Comparison of ENCODE assay signal across 9 mouse cellular contexts in genomic region chr19:22552179-22552578, GRCm38 (mm10).
DNase-seq lines count a peak whose midpoint lies in the region; ATAC-seq lines count a peak whose summit lies in the region.
"Had no signal": no experiment of that assay in that cellular context is flagged by ENCODE, and none has a peak within 500 bp of the region (broad histone marks: within the 10 kb centered on the region; RNA-seq: fewer than 3 reads in every experiment).

No protein-coding gene starts in this region.

- H3K9me3 ChIP-seq in heart, embryonic 11.5 days (replicated peaks; ENCODE audit: control insufficient read depth, low read length): no peaks in the 10 kb centered on the region
- H3K9me3 ChIP-seq: limb, embryonic 12.5 days had no signal

- H3K27me3 ChIP-seq in heart, embryonic 11.5 days (ENCODE audit: control insufficient read depth, insufficient read depth, low read length): no peaks in the 10 kb centered on the region

- DNase-seq in heart, adult 8-10 months (ENCODE audit: low spot score): peak; percentile 57
- DNase-seq in adrenal gland, postnatal 36 days: peak; percentile 51 to 74
- peak; percentile 44 for DNase-seq in embryo, embryonic 11.5 days (ENCODE audit: low read depth, low spot score)
- peak; percentile 61 to 75 for DNase-seq in heart, postnatal 14 days
- DNase-seq in layer of hippocampus, postnatal 25 days (ENCODE audit: extremely low spot score in 1 of 2, low spot score in 1 of 2): peak; percentile 35 to 74
- peak; percentile 23 to 58 for DNase-seq in right cerebral cortex, postnatal 36 days (ENCODE audit: low spot score in 2 of 2)

- ATAC-seq in heart, embryonic 11.5 days (replicated peaks; ENCODE audit: insufficient number of reproducible peaks, low FRiP score, low TSS enrichment): no peak
- ATAC-seq in megakaryocyte, adult 5-6 weeks (ENCODE audit: poor library complexity, severe bottlenecking): peak; percentile 68; the same call in 1 of the 2 replicates

- H3K4me3 ChIP-seq in heart, embryonic 11.5 days (ENCODE audit: low read depth, low read length): no peak overlapping the region
- H3K4me3 ChIP-seq: limb, embryonic 12.5 days had no signal

- WGBS in heart, embryonic 11.5 days (ENCODE audit: insufficient replicate concordance): 25% methylated on average over 5 of the region's 5 CpGs

- intact Hi-C loops in heart, postnatal 14 days (cut with DNase I): loop anchor here (1.0 to 5.0 kb wide), 3 partner anchors 79 to 333 kb away; no protein-coding TSS in a partner anchor

- no peak overlapping the region for H3K4me2 ChIP-seq in heart, embryonic 11.5 days
- H3K4me2 ChIP-seq: limb, embryonic 12.5 days had no signal

- H3K36me3 ChIP-seq in heart, embryonic 11.5 days (ENCODE audit: control insufficient read depth, insufficient read depth, low read length): no peaks in the 10 kb centered on the region
- H3K36me3 ChIP-seq: limb, embryonic 12.5 days had no signal

- no peak overlapping the region for H3K27ac ChIP-seq in heart, embryonic 11.5 days (ENCODE audit: low read depth, low read length)
- H3K27ac ChIP-seq: limb, embryonic 12.5 days had no signal

- H3K9ac ChIP-seq in heart, embryonic 11.5 days (ENCODE audit: low read depth, low read length): no peak overlapping the region
- H3K9ac ChIP-seq: limb, embryonic 12.5 days had no signal

- H3K4me1 ChIP-seq in heart, embryonic 11.5 days (ENCODE audit: control insufficient read depth, insufficient read depth, low read length): no peaks in the 10 kb centered on the region; the same call in 1 of the 2 replicates
